Mouse (Mus musculus) heart, embryonic 14.5 days (tissue): ENCODE results near the gene Slc4a7. TPM values are rescaled to one million over a fixed set of nuclear protein-coding genes. Genes with fewer than 3 reads are reported as not detected.
"Not testable (repeated sequence)": the region's sequence is repeated elsewhere in the genome, so short reads cannot be mapped to it uniquely, and the experiment has no call there.

Source experiments
- ATAC-seq: fragments of 200-750 bp; cut with Nextera tagmentation; 2 replicates; pipeline ENCODE4 v1.8.0; 2017; ENCODE audit warnings: low read depth, moderate TSS enrichment; ENCODE audit not compliant: insufficient number of reproducible peaks, insufficient read depth, low FRiP score
- H3K27ac ChIP-seq, 2 experiments: fragments of 200-500 bp in 1 of 2; fragments of 300-500 bp in 1 of 2; sonication (generic) in 1 of 2; replicated peaks in 1 of 2; 2 replicates each; pipeline ENCODE4 v1.5.1; 2012 to 2014; ENCODE audit warnings: low read depth in 2 of 2, low read length in 2 of 2, control low read depth in 1 of 2, mild to moderate bottlenecking in 1 of 2, mixed read lengths in 1 of 2; ENCODE audit not compliant: control insufficient read depth in 1 of 2, insufficient read depth in 1 of 2
- H3K27me3 ChIP-seq: fragments of 300-500 bp; sonication (generic); 2 replicates; pipeline ENCODE4 v1.6.1; 2014; ENCODE audit warnings: mild to moderate bottlenecking, low read length, control low read depth; ENCODE audit not compliant: control insufficient read depth, insufficient read depth
- H3K36me3 ChIP-seq: fragments of 300-500 bp; sonication (generic); 2 replicates; pipeline ENCODE4 v1.6.1; 2014; ENCODE audit warnings: mild to moderate bottlenecking, control low read depth, low read length, mixed read lengths; ENCODE audit not compliant: control insufficient read depth, insufficient read depth
- H3K4me1 ChIP-seq, 2 experiments: fragments of 200-500 bp in 1 of 2; fragments of 300-500 bp in 1 of 2; sonication (generic) in 1 of 2; 2 replicates each; pipeline ENCODE4 v1.6.1; 2012 to 2014; ENCODE audit warnings: low read length in 2 of 2, control low read depth in 1 of 2, mixed read lengths in 1 of 2; ENCODE audit not compliant: control insufficient read depth in 2 of 2, insufficient read depth in 2 of 2
- H3K4me2 ChIP-seq: fragments of 300-500 bp; sonication (generic); 2 replicates; pipeline ENCODE4 v1.6.1; 2014; ENCODE audit warnings: mild to moderate bottlenecking, low read length
- H3K4me3 ChIP-seq, 2 experiments: fragments of 200-500 bp in 1 of 2; fragments of 300-500 bp in 1 of 2; sonication (generic) in 1 of 2; 2 replicates each; pipeline ENCODE4 v1.5.1; 2012 to 2014; ENCODE audit warnings: low read length in 2 of 2, mild to moderate bottlenecking in 2 of 2, control low read depth in 1 of 2, low read depth in 1 of 2, moderate library complexity in 1 of 2; ENCODE audit not compliant: control insufficient read depth in 1 of 2, insufficient read depth in 1 of 2
- H3K9ac ChIP-seq: fragments of 300-500 bp; sonication (generic); 2 replicates; pipeline ENCODE4 v1.6.1; 2014; ENCODE audit warnings: mild to moderate bottlenecking, low read length
- H3K9me3 ChIP-seq: fragments of 300-500 bp; sonication (generic); 2 replicates; pipeline ENCODE4 v1.6.1; 2016; ENCODE audit warnings: low read length, control low read depth; ENCODE audit not compliant: control insufficient read depth
- WGBS: fragments of 180-500 bp; shearing (Covaris S2); extraction: QIAGEN DNeasy Blood & Tissue Kit; methylation state at CpG from one replicate; pipeline ENCODE4 v1.1.7; 2014; 5-methylcytosine and 5-hydroxymethylcytosine counted together
- polyA plus RNA-seq: library from polyadenylated mRNA; unstranded; fragments of >200 nt; fragmentation: Nextera tagmentation; extraction: Ambion mirVana; gene quantifications from 2 replicates; pipeline ENCODE4 v1.2.1, GENCODE M21; 2014

Slc4a7 gene
- polyA plus RNA-seq, 1 experiment from 2014 or later: 12.6 TPM

- peaks cover 14% of the 10 kb centered on the region for H3K36me3 ChIP-seq
- no peaks in the 10 kb centered on the region for H3K4me1 ChIP-seq
- H3K27me3 ChIP-seq: no peaks in the 10 kb centered on the region
- no peaks in the 10 kb centered on the region for H3K9me3 ChIP-seq
- WGBS: 88% methylated on average over 3 of the region's 3 CpGs
- no peak overlapping the region for H3K9ac ChIP-seq
- no peak overlapping the region for H3K27ac ChIP-seq
- H3K4me3 ChIP-seq: no peak overlapping the region
- no peak overlapping the region for H3K4me2 ChIP-seq
- no peak for ATAC-seq
Measured at GRCm38 (mm10) chr14:14800810-14801209, 98.7 kb downstream of the Slc4a7 start.

- H3K4me3 ChIP-seq, H3K4me1 ChIP-seq, H3K27ac ChIP-seq, H3K36me3 ChIP-seq, H3K9me3 ChIP-seq, H3K27me3 ChIP-seq, H3K4me2 ChIP-seq, H3K9ac ChIP-seq, ATAC-seq: not testable (repeated sequence)
- WGBS: 80% methylated on average over 1 of the region's 2 CpGs
Measured at GRCm38 (mm10) chr14:14803115-14803514, 101.0 kb downstream of the Slc4a7 start, which contains the start of gene Nek10. Gene Nek10 (plus strand): TSS chr14:14803415.

GRCm38 (mm10) chr14:14803921-14804517, 101.9 kb downstream of the Slc4a7 start:
- H3K36me3 ChIP-seq: 0 out of 2 replicates have a peak, but pooled peaks cover 3% of the 10 kb centered on the region
- H3K27ac ChIP-seq: no peak overlapping the region
- no peak overlapping the region for H3K4me3 ChIP-seq
- ATAC-seq: no peak
- no peak overlapping the region for H3K4me2 ChIP-seq
- H3K9me3 ChIP-seq: no peaks in the 10 kb centered on the region
- H3K4me1 ChIP-seq: no peaks in the 10 kb centered on the region
- H3K9ac ChIP-seq: no peak overlapping the region
- WGBS: 13% methylated on average over 10 of the region's 10 CpGs
- H3K27me3 ChIP-seq: no peaks in the 10 kb centered on the region

- 66% methylated on average over 5 of the region's 5 CpGs for WGBS
- Histone ChIP-seq H3K9me3 (no peaks in the 10 kb centered on the region), H3K27ac (no peak overlapping the region), H3K4me1 (no peaks in the 10 kb centered on the region), H3K4me2 (no peak overlapping the region), H3K36me3 (0 out of 2 replicates have a peak, but pooled peaks cover 3% of the 10 kb centered on the region), H3K4me3 (no peak overlapping the region), H3K9ac (no peak overlapping the region), H3K27me3 (no peaks in the 10 kb centered on the region)
- no peak for ATAC-seq
Measured at GRCm38 (mm10) chr14:14804518-14805212, 102.6 kb downstream of the Slc4a7 start.

- peak overlapping the region; percentile 31; the same call in 1 of the 2 replicates for H3K4me2 ChIP-seq
- no peak for ATAC-seq
- peaks cover 4 to 10% of the 10 kb centered on the region in 2 experiments; a peak in 2 of 4 replicates for H3K4me1 ChIP-seq
- no peak overlapping the region; the same call in 1 of the 2 replicates for H3K9ac ChIP-seq
- no peaks in the 10 kb centered on the region for H3K36me3 ChIP-seq
- H3K9me3 ChIP-seq: no peaks in the 10 kb centered on the region
- no peak overlapping the region for H3K27ac ChIP-seq
- H3K4me3 ChIP-seq: no peak overlapping the region
- 43% methylated on average over 12 of the region's 12 CpGs for whole genome bisulfite sequencing
- no peaks in the 10 kb centered on the region for H3K27me3 ChIP-seq
Measured at GRCm38 (mm10) chr14:14832520-14833240, 130.6 kb downstream of the Slc4a7 start.

- no peaks in the 10 kb centered on the region for H3K9me3 ChIP-seq
- ATAC-seq: no peak
- no peak overlapping the region for H3K4me2 ChIP-seq
- H3K9ac ChIP-seq: no peak overlapping the region
- H3K27me3 ChIP-seq: no peaks in the 10 kb centered on the region
- H3K4me1 ChIP-seq: peaks cover 4 to 10% of the 10 kb centered on the region in 2 experiments; a peak in 2 of 4 replicates
- no peak overlapping the region for H3K27ac ChIP-seq
- WGBS: 76% methylated on average over 1 of the region's 1 CpGs
- H3K36me3 ChIP-seq: no peaks in the 10 kb centered on the region
- no peak overlapping the region for H3K4me3 ChIP-seq
Measured at GRCm38 (mm10) chr14:14833498-14833897, 131.4 kb downstream of the Slc4a7 start.

GRCm38 (mm10) chr14:14834266-14834665, 132.2 kb downstream of the Slc4a7 start:
- Histone ChIP-seq H3K9ac (no peak overlapping the region), H3K27me3 (no peaks in the 10 kb centered on the region), H3K36me3 (no peaks in the 10 kb centered on the region), H3K27ac (no peak overlapping the region), H3K4me1 (peaks cover 4 to 10% of the 10 kb centered on the region in 2 experiments; a peak in 2 of 4 replicates), H3K4me2 (no peak overlapping the region), H3K4me3 (no peak overlapping the region), H3K9me3 (no peaks in the 10 kb centered on the region)
- WGBS: 74% methylated on average over 2 of the region's 2 CpGs
- no peak for ATAC-seq
